Mouse (Mus musculus): Measurements from ENCODE around the gene Sfrp4.
"Not testable (repeated sequence)": the region's sequence is repeated elsewhere in the genome, so short reads cannot be mapped to it uniquely, and the experiment has no call there.

The Sfrp4 gene

DNA sequence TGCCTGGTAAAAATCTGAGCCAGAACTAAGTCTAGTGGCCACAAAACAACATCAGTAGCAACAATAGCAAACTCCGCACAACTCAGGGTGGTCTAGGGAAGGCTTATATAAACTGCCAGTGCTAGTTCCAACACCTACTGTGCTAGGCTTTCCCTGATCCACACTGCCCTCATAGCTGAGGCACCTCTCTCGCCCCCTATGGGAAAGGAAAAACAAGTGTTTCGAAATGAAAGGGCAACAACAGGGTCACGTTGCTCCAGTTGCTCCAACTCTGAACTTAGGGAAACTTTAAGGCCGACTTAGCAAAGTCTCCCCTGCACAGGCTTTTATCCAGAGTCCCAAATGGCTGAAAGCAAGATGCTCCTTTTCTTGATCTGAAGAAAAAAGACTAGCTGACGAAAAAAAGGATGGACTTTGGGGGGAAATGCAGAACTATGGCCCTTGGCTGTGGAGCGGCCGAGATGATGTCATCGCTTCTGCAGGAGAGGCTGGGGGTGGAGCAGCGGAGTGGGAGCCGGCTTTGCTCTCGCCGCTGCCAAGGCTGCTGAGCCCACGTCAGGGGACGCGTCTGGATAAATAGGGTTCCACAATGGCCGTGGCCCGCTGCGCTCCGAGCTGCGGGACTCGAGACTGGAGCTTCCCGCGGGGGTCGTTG, at the start of gene Sfrp4:
TSS of gene Sfrp4 (plus strand) at position 532 of the 655 bp plus-strand sequence.
- peak; percentile 85 for DNase-seq (ENCODE audit: low read depth, low spot score)

GRCm38 (mm10) chr13:19574723-19575122, 48.2 kb upstream of the Sfrp4 start:
- DNase-seq (ENCODE audit: low read depth, low spot score) = not testable (repeated sequence)

DNA sequence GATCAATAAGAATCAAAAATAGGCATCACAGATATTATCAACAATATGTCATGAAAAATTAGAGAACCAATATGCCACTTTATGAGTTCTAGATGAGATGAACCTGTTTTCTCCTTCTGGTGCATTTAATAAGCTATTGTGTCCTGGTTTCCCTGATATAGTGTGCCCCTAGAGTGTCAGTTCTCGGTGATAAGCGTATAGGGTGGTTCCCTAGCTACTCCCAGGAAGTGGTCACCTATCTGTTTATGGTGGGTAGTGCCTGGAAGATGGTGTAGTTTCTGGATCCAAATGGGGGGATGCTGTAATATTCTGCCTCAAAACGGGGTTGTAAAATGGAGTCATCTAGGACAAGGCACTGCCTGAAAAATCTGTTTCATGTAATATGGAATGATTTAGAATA, 47.0 kb upstream of the Sfrp4 start:
- no peak for DNase-seq (ENCODE audit: low read depth, low spot score)

DNA sequence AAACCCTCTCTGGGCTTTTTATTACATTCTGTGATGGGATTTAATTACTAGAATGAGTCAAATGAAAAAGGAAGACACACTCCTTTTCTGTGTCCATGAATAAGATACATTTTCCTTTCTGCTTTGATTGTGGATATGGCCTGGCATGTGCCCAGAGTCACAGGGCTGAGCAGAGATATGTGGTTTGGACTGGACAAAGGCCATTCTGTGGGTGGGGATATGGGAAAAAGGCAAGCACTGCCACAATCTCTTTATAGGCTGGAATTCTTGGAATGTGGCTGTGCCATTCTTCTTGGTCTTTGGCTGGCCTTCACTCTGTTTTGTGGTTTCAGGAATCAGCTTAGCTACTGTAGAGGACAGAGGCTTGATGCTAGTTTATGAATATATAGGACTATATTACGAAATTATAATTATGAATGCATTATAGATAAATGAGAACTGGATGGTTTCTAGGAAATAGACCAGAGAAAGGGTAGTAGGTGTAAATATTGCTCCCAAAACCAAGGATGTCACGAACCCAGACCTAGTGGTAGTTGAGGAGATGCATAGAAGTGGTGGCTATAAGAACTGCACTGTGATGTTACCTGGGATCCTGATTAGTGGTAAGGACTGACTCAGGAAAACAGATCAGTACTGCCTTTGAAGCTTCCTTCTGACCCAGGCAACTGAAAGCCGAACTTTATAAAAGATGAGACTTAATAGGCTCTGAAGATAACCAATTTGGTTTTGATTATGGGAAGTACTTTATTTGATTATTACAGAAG, 31.7 kb upstream of the Sfrp4 start:
- DNase-seq (ENCODE audit: low read depth, low spot score) = no peak

DNA sequence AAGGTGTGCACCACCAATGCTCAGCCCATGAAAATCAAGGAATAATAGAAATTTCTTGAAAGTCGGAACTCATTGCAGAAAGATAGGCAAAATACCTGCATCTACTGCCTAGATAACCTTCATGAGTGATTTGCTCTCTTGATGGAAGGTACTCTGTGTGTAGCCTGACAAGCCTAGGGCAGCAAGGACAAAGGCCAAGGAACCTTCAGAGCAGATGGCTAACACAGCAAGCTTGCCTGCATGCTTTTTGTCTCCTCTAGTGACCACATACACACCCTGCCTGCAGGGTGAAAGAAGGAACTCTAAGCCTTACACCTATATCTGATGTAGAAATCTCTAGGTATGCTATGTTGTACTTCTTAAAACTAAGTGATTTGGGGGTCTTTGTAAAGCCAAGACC, 27.8 kb upstream of the Sfrp4 start:
- DNase-seq (ENCODE audit: low read depth, low spot score) = no peak

GRCm38 (mm10) chr13:19599242-19599641, 23.7 kb upstream of the Sfrp4 start:
- no peak for DNase-seq (ENCODE audit: low read depth, low spot score)

GRCm38 (mm10) chr13:19602531-19602930, 20.4 kb upstream of the Sfrp4 start:
- no peak for DNase-seq (ENCODE audit: low read depth, low spot score)

GRCm38 (mm10) chr13:19603719-19604118, 19.2 kb upstream of the Sfrp4 start:
- DNase-seq (ENCODE audit: low read depth, low spot score) = no peak

DNA sequence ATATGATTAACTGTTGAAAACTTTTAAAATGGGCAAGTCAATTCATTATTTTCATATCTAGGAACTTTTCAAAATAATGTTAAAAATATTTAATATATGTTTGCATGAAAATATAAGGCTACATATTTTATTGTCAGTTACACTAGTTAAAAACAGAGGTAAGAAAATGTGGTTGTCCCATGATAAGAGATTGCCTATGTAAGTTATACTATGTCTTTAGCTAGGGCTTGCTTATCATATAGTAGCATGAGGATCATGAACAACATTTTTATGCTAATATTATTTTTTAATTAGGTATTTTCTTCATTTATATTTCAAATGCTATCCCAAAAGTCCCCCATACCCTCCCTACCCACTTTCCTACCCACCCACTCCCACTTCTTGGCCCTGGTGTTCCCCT, 18.0 kb upstream of the Sfrp4 start:
- no peak for DNase-seq (ENCODE audit: low read depth, low spot score)

DNA sequence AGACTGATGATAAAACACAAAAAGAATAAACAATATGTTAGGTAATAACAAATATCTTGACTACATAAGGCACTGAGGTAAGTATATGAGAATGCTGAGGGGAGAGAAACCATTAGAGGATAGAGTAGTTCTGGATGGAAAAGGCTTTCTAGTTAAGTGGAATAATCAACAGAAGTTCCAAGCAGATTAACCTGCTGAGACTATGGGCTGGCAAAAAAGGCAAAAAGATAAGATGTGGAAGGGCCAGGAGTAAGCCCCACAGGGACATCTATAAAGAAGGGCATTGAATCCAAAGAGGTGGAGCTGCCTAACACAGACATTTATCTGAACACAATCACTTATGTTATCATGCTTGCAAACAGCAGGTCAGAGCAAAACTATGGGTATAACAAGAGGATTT, 14.8 kb upstream of the Sfrp4 start:
- DNase-seq (ENCODE audit: low read depth, low spot score) = no peak

DNA sequence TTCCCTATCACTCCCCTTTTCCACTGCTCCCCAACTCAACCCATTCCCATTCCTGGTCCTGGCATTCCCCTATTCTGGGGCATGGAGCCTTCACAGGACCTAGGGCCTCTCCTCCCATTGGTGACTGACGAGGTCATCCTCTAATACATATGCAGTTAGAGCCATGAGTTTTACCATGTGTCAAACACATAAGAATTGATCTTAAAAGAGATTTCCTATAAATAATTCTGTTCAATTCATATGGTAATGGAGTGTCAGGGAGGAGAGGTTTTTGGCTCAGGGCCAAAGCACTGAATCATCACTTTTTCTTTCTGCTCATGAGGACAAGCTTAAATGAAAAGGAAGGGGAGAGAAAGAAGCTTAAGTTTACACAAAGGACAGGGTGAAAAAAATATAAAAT, 10.6 kb upstream of the Sfrp4 start:
- DNase-seq (ENCODE audit: low read depth, low spot score) = peak; percentile 51

GRCm38 (mm10) chr13:19612963-19613362, 9.9 kb upstream of the Sfrp4 start:
- DNase-seq (ENCODE audit: low read depth, low spot score) = no peak

DNA sequence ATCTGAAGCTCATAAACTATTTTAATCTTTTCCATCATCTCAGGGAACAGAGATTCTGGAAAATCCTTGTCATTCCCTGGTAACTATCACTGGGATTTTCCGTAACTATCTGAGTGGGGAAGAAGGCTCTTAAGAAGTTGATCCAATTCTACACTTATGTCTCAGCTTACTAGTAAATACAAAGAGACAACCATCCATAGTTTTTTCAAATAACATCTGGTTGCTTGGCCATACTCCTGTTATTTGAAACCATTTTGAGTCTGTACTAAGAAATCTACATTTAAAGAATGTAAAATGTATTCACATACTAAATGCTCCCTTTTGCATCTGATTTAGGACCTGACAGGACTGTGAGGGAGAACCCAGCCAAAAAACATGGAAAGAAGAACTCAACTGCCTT, 9.5 kb upstream of the Sfrp4 start:
- no peak for DNase-seq (ENCODE audit: low read depth, low spot score)

- no peak for DNase-seq (ENCODE audit: low read depth, low spot score)
Observed at GRCm38 (mm10) chr13:19614311-19614710, 8.6 kb upstream of the Sfrp4 start.

DNA sequence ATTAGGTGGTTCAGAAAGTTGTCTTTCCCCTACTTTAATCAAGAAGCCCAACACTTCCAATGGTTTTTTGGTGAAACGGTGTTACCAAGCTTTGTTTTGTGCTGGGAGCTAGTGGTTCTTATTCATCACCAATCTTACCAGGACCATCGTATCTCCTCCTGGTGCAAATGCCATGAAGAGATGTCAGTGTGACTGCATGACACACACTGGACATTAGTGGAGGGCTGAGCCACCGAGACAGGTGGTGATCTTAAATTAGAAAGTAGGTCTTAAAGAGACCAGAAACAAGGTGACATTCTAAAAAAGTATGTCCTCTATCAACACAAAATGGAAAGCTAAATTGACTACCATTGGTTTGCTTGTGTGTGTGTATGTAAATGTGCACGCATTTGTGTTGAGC, 4.8 kb upstream of the Sfrp4 start:
- no peak for DNase-seq (ENCODE audit: low read depth, low spot score)

GRCm38 (mm10) chr13:19618841-19619215, 4.1 kb upstream of the Sfrp4 start:
- peak; percentile 27 for DNase-seq (ENCODE audit: low read depth, low spot score)

- DNase-seq (ENCODE audit: low read depth, low spot score) = peak; percentile 86
Observed at GRCm38 (mm10) chr13:19619216-19619927, 3.5 kb upstream of the Sfrp4 start, which contains the start of gene Epdr1. TSS of gene Epdr1 (minus strand) at chr13:19619927.

- peak; percentile 30 for DNase-seq (ENCODE audit: low read depth, low spot score)
Observed at GRCm38 (mm10) chr13:19623228-19623905, 463 bp downstream of the Sfrp4 start.

- no peak for DNase-seq (ENCODE audit: low read depth, low spot score)
Observed at GRCm38 (mm10) chr13:19624632-19625320, 1.9 kb downstream of the Sfrp4 start.

- no peak for DNase-seq (ENCODE audit: low read depth, low spot score)
Observed at GRCm38 (mm10) chr13:19626473-19626872, 3.6 kb downstream of the Sfrp4 start.

All from ES-CJ7 (cell line).